Mouse (Mus musculus): ENCODE measurements around the gene Nudc.

The Nudc gene

DNA sequence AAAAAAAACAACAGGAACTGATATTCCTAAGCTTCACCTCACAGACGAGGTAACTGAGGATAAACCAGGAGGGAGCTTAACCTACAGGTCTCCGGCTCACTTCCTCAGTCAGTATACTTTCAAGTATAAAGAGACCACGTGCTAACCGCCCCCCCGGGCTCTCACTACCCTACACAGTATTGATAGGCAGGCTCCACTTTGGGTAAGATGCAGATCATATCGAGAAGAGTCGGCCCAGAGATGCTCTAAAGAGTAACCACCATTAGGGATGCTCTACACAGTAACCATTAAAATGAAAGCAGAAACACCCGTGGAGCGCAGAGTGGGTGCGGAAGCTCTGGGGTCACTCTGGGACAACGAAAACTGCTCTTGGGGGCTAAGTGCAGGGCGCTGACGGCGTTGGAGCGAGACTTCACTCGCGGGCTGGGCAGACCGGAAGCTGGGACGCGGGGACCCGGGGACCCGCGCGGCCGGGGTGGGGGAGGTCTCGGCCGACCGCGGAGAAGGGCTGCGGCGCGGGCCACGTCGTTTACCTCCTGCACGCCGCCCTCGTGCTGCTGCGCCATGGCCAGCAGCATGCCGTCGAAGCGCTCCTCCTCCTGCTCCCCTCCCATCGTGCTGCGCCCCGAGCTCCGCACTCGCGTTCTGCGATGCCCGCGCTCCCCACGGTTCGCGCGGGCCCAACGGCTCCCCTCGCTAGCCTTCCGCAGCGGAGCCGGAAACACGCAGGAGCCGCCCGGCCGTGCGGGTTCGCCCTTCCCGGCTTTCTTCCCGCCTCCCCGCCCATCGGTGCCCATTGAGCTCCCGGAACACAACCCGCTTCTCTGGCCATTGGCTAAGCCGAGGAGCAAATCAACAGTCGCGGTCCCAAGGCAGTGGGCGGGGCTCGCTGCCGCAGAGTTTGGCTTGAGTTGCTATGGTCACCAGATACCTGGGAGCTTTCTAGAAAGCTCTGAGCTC lies at the start of gene Nudc:
Gene Nudc, minus strand, starts transcription at position 725 of the 960 bp plus-strand sequence.
- peak; percentile 98 for DNase-seq (ENCODE audit: low read depth, low spot score)

DNA sequence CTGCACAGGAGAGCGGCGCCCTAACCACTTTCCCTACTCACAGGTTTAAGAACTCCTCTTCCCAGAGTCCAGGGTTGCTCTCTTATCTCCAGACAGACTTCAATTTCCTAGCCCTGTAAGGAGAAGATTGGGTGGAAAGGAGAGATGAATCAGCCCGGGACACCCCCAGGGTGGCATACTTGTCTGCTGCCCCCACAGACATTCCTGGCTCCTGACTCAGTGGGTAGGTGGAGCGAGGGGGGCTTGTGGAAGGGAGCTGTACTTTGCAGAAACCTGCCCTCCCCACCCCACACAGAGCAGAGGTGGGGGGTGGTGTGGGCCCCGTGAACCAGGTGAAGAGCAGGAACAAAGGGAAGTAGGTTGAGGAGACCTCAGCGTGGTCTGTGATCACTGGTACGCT lies 49.7 kb upstream of the Nudc start:
- peak; percentile 77 for DNase-seq (ENCODE audit: low read depth, low spot score)

- peak; percentile 68 for DNase-seq (ENCODE audit: low read depth, low spot score)
These were observed 46.8 kb upstream of the Nudc start for GRCm38 (mm10) chr4:133592570-133592969.

DNA sequence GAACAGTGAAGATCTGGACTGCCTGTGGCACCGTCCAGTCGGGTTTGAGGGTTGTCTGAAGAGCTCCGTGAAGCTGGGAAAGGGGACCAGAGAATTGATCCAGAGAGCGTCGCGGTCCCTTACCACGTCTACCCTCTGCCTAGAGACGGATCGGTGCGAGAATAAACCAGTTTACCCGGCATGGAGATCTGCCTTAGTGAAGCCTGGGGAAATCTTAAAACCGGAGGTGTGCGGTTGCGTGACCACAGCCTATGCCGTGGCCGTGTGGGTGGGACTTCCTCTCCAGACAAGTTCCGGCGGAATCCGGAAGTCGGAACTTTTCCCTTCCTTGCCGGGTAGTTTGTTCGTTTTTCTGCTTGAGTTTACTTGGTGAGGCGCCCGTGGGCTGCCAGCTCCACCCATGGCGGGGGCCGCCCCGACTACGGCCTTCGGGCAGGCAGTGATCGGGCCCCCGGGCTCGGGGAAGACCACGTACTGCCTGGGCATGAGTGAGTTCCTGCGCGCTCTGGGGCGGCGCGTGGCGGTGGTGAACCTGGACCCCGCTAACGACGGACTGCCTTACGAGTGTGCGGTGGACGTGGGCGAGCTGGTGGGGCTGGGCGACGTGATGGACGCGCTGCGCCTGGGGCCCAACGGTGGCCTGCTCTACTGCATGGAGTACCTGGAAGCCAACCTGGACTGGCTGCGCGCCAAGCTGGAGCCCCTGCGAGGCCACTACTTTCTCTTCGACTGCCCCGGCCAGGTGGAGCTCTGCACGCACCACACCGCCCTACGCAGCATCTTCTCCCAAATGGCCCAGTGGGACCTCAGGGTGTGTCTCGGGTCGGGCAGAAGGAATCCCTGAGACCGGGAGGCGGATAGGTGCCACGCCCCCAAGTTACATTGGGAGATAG lies 38.5 kb upstream of the Nudc start, which contains the start of gene Gpn2:
Gene Gpn2, plus strand, starts transcription at position 304 of the 893 bp plus-strand sequence.
- DNase-seq (ENCODE audit: low read depth, low spot score): peak; percentile 95

DNA sequence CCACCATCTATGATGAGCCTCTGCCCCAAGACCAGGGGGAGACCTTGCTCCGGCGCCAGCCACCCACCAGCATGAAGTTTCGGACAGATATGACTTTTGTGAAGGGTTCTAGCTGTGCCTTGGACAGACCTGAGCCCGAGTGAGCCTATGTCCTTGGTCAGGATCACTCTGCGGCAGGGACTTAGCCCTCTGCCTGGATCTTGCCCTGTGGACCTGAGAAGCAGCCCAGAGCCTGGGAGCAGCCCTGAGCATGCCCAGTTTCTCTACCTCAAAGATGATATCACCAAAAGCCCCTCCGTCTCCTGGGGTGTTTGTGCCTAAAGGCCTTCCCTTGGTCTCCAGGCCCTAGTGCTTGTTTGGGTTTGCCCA lies 37.9 kb upstream of the Nudc start:
- no peak for DNase-seq (ENCODE audit: low read depth, low spot score)

DNA sequence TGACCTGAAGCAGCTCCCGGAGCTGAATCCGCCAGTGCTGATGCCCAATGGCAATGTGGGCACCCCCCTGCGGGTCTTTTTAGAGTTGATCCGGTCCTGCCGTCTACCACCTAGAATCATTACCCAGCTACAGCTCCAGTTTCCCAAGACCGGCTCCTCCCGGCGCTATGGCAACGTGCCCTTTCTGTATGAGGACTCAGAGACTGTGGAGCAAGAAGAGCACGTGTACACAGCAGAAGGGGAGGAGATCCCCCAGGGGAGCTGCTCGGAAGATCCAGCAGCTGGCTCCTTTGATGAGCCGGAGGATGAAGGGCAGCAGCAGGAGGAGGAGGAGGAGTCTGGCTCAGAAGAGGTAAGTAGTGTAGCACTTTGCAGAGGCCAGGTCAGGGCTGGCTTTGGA lies 32.2 kb upstream of the Nudc start:
- no peak for DNase-seq (ENCODE audit: low read depth, low spot score)

- DNase-seq (ENCODE audit: low read depth, low spot score): no peak
These were observed 29.0 kb upstream of the Nudc start for GRCm38 (mm10) chr4:133574843-133575202.

DNA sequence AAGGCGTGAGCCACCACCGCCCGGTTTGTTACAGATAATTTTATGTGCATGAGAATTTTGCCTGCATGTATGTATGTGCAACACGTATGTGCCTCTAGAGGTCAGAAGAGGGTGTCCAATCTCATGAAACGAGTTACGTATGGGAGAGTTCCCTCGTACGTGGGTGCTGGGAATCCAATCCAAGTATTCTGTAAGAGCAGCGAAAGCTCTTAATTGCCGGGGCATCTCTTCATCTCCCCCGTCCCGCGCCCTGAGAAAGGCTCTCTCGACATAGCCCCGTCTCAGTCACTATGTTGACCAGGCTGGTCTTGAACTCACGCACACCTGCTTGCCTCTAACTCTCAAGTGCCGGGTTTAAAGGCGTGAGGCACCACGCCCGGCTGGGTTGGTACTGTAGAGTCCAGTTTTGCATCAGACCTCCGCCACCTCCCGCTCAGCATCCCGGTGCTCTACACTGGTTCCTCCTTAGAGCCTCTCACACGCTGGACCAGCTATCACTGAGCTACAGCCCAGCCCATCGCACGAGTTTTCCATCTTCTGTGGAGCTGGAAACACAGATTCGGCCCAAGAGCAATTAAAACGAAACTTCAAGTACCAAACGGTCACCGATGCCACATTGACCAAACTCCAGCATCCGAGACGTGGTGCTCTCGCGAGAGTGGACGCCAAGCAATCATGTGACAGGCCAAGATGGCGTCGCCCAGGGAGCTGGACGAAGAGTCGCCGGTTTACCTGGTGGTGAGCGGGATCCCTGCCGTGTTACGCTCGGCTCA lies 28.5 kb upstream of the Nudc start, which contains the start of gene Gpatch3:
Gene Gpatch3, plus strand, starts transcription at position 676 of the 773 bp plus-strand sequence.
- DNase-seq (ENCODE audit: low read depth, low spot score): peak; percentile 97

- DNase-seq (ENCODE audit: low read depth, low spot score): no peak
These were observed 24.3 kb upstream of the Nudc start for GRCm38 (mm10) chr4:133570066-133570466.

DNA sequence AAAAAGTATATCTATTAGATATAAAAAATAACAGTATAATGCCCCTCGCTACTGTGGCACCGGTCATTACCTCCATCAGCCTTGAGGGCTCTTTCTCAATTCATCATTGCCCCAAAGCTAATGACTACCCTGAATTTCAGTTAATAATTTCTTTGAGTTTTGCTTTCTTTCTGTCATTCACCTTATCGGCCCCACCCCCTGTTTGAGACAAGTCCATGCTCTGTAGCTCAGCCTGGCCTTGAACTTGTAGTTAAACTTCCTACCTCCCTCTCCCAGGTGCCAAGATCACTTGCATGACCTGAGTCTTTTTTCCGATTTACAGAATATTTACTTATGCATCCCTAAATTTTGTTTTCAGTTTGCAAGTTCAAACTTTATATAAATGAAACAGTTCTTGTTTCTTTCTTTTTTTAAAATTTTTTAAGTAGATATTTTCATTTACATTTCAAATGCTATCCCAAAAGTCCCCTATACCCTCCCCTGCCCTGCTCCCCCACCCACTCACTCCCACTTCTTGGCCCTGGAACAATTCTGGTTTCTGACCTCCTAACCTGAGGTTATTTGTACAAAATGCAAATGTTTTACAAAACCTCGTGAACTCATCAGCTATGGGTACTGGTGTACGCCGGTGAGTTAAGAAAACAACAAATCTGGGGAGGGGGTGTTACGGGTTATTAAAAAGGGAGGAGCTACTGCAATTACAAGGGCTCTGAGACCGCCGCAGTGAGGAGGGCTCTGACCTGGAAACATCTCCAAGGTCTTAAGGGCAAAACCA lies 23.7 kb upstream of the Nudc start:
- DNase-seq (ENCODE audit: low read depth, low spot score): no peak

GRCm38 (mm10) chr4:133567251-133567650 lies 21.5 kb upstream of the Nudc start:
- DNase-seq (ENCODE audit: low read depth, low spot score): no peak

DNA sequence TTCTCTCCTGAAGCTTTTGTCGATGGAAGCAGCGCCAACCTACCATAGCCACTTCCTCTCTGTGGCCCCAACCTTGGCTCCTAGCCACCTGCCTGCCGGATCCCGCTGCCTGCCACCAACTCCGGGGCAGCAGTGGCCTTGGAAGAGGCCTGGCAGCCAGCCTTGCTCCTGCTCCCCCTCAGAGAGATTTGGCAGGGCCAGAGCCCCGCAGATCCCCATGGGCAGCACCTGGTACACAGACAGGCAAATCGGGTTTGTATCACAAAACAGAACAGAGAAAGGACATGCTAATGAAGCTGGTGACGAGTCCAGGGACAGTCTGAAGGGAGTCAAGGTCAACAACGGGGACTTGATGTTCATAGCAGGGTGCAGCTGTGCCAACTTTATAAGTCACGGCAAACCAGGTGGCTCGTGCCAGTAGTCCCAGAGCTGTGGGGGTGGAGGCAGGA lies 17.4 kb upstream of the Nudc start:
- DNase-seq (ENCODE audit: low read depth, low spot score): peak; percentile 89

DNA sequence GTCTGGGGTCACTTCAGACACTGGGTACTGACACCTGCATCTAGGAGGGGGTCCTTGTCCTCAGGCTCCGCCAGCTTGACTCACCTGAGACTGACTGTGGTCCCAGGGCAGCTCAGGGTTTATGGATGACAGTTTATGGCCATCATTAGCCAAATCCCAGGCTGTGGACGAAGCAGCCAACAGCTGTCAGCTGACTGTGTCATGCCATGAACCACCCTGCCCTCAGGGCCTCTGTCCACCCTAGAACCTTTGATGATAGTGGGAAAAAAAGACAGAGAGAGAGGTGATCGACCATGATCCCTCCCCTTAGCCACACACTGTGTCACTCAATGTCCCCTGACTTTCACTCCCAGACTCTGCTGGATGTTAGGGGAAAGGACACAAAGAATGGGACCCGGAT lies 15.8 kb upstream of the Nudc start:
- DNase-seq (ENCODE audit: low read depth, low spot score): no peak

- DNase-seq (ENCODE audit: low read depth, low spot score): no peak
These were observed 14.1 kb upstream of the Nudc start for GRCm38 (mm10) chr4:133559846-133560245.

- DNase-seq (ENCODE audit: low read depth, low spot score): no peak
These were observed 11.4 kb upstream of the Nudc start for GRCm38 (mm10) chr4:133557041-133557717.

DNA sequence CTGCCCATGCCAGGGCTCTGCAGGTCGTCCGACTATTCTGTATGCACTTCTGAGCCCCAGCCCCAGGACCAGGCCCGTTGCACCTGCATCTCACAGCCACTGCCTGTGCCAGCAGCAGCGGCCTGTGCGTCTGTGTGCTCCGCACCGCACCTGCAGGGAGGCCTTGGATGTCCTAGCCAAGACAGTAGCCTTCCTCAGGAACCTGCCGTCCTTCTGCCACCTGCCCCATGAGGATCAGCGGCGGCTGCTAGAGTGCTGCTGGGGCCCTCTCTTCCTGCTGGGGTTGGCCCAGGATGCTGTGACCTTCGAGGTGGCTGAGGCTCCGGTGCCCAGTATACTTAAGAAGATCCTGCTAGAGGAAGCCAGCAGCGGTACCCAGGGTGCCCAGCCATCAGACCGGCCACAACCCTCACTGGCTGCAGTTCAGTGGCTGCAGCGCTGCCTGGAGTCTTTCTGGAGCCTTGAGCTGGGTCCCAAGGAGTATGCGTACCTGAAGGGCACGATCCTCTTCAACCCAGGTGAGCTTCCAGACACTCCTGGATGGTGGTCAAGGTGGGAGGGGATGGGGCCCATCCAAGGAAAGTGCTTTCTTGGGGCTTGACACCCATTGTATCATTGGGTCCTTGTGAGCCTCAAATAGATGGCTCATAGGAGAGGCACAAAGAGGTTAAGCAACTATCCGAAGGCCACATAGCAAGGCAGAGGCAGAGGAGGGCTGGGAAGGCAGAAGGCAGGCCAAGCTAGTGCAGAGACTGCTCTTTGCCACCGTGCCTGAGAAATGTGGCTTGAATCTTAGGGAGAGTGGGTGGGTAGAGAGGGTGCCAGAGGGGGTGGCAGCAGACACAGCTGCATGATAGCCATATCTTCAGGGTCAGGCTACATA lies 7.9 kb upstream of the Nudc start:
- DNase-seq (ENCODE audit: low read depth, low spot score): peak; percentile 9

DNA sequence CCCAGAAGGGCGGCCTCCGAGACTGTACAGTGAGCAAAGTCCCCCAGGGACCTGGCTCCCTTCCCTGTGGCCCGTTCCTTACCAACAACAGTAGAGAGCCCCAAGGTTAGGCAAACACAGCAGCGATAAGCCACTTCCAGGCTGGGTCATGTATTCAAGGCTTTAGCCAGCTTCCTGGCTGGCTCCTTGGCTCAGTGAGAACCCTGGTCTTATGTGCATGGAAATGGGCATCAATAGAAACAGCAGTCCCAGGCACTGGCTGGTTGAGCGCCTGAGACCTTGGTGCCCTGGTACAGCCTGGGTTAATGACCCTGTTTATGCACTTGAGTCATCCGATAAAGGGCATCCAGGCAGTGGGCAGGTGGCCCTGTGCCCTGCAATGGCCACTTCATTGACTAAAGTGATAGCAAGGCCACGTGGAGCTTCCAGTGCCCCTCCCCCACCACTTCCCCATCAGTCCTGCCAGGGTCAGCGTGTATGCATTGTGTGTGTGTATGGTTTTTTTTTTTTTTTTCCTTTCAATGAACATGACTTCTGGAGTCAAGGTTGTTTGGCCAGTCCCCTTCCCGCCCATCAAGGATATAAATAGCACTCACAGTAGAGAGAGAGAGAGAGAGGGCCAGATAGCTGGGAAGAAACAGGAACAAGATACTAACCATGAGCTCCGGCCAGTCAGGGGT lies 7.1 kb upstream of the Nudc start, which contains the start of gene Nr0b2:
Gene Nr0b2, plus strand, starts transcription at position 609 of the 680 bp plus-strand sequence.
- no peak for DNase-seq (ENCODE audit: low read depth, low spot score)

DNA sequence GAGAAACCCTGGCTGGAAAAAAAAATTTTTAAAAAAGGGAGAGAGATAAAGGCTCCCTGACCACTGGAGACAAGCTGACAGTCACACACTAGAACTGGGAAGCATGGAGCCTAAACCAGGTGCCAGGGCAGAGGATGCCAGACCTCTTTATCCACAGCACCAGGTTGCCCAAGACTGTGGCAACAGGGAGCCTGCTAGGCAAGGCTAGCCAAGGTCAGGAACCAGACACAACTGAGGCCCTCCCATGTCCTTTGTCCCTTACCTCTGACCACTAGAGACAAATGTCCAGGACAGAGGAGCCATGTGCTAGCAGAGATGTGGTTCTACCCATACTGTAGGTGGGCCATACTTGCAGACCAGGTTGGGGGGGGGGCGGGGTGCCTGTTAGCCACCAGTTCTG lies 6.2 kb upstream of the Nudc start:
- no peak for DNase-seq (ENCODE audit: low read depth, low spot score)
